Mouse (Mus musculus) gonadal fat pad, adult 2 months (tissue): Measurements from ENCODE around the gene Npm3. TPM values are rescaled to one million over a fixed set of nuclear protein-coding genes. Genes with fewer than 3 reads are reported as not detected.

Experiments
- DNase-seq: peaks from one replicate; pipeline ENCODE4 v3.0.0-alpha.2; 2012; ENCODE audit warnings: low read depth
- polyA plus RNA-seq: library from polyadenylated mRNA; depleted of rRNA; stranded (reverse); fragments of >200 nt; gene quantifications from 2 replicates; pipeline ENCODE4 v1.2.3, GENCODE M21; 2012; rRNA removed

Npm3 gene
- polyA plus RNA-seq = 46.8 and 53.0 TPM in 2 replicates

GRCm38 (mm10) chr19:45749243-45750043 lies at the start of gene Npm3:
Npm3 (minus strand) TSS chr19:45749591.
- DNase-seq = peak; percentile 13

- no peak for DNase-seq
Observed at GRCm38 (mm10) chr19:45796879-45797278, 47.5 kb upstream of the Npm3 start.

GRCm38 (mm10) chr19:45796061-45796556 lies 46.7 kb upstream of the Npm3 start:
- no peak for DNase-seq

- DNase-seq = no peak
Observed at GRCm38 (mm10) chr19:45795406-45795944, 46.1 kb upstream of the Npm3 start.

- no peak for DNase-seq
Observed at GRCm38 (mm10) chr19:45794718-45795117, 45.3 kb upstream of the Npm3 start.

GRCm38 (mm10) chr19:45792404-45792803 lies 43.0 kb upstream of the Npm3 start:
- DNase-seq = no peak

- DNase-seq = no peak
Observed at GRCm38 (mm10) chr19:45789888-45790874, 40.8 kb upstream of the Npm3 start.

GRCm38 (mm10) chr19:45789365-45789764 lies 40.0 kb upstream of the Npm3 start:
- DNase-seq = no peak

- DNase-seq = no peak
Observed at GRCm38 (mm10) chr19:45788337-45788736, 38.9 kb upstream of the Npm3 start.

GRCm38 (mm10) chr19:45787450-45787849 lies 38.1 kb upstream of the Npm3 start:
- no peak for DNase-seq

GRCm38 (mm10) chr19:45785470-45785869 lies 36.1 kb upstream of the Npm3 start:
- DNase-seq = no peak

- DNase-seq = no peak
Observed at GRCm38 (mm10) chr19:45783933-45784576, 34.7 kb upstream of the Npm3 start.

- DNase-seq = peak; percentile 80
Observed at GRCm38 (mm10) chr19:45783181-45783932, 34.0 kb upstream of the Npm3 start, which contains the start of gene Mgea5. Mgea5 (minus strand) TSS chr19:45783837.

- no peak for DNase-seq
Observed at GRCm38 (mm10) chr19:45782315-45783001, 33.1 kb upstream of the Npm3 start.

GRCm38 (mm10) chr19:45781676-45782075 lies 32.3 kb upstream of the Npm3 start:
- DNase-seq = no peak

- DNase-seq = no peak
Observed at GRCm38 (mm10) chr19:45780350-45780915, 31.0 kb upstream of the Npm3 start.

- DNase-seq = no peak
Observed at GRCm38 (mm10) chr19:45775486-45775885, 26.1 kb upstream of the Npm3 start.

GRCm38 (mm10) chr19:45771501-45771900 lies 22.1 kb upstream of the Npm3 start:
- no peak for DNase-seq

- no peak for DNase-seq
Observed at GRCm38 (mm10) chr19:45760810-45761209, 11.4 kb upstream of the Npm3 start.

- DNase-seq = no peak
Observed at GRCm38 (mm10) chr19:45758671-45759070, 9.3 kb upstream of the Npm3 start.
